Mouse (Mus musculus) mouse embryonic stem cell (cell line): ENCODE measurements around the gene Fbln5.

Experiments
- in situ Hi-C, 2 experiments: fragments of 300-500 bp; cut with MboI; formaldehyde crosslinking; loops; 1 replicate in 1 of 2; 3 replicates in 1 of 2; pipeline ENCODE4 v1.14.3; 2019 to 2020; ENCODE audit warnings: low sequenced_read_pairs in 2 of 2, low pct_unique_long_range_greater_than_20kb in 1 of 2, mixed read lengths in 1 of 2; ENCODE audit not compliant: unreplicated experiment in 1 of 2

Fbln5 gene

DNA sequence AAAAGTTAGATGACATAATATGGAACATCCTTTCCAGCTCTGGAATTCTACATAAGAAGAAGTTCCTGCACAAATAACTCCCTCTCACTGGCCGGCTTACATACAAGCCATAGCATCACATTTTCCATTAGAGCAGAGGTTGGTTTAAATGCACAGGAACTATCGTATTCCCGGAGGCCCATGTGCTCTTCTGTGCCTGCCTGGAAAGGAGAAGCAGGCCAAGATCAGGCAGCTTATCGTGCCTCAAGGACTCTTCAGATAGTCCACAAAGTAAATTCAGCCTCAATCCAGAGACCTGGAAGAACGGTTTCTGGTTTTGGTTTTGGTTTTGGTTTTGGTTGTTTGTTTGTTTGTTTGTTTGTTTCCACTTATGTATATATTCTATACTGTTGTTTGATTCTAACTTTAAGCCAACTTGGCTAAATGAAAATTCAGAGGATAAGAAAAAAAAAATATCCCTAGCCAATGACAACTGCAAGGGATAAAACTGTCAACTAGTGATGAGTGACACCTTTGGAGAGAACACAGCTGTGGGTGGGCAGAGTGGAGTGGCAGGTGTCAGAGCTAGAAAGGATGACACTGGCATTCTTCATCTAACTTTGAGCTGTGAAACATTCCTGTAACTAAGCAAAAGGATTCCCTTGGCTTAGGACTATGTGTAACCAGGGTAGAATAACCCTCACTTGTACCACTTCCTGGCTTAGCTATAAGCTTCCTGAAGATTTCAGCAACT is 48.4 kb downstream of the Fbln5 start:
- in situ Hi-C loops: no loop called here

DNA sequence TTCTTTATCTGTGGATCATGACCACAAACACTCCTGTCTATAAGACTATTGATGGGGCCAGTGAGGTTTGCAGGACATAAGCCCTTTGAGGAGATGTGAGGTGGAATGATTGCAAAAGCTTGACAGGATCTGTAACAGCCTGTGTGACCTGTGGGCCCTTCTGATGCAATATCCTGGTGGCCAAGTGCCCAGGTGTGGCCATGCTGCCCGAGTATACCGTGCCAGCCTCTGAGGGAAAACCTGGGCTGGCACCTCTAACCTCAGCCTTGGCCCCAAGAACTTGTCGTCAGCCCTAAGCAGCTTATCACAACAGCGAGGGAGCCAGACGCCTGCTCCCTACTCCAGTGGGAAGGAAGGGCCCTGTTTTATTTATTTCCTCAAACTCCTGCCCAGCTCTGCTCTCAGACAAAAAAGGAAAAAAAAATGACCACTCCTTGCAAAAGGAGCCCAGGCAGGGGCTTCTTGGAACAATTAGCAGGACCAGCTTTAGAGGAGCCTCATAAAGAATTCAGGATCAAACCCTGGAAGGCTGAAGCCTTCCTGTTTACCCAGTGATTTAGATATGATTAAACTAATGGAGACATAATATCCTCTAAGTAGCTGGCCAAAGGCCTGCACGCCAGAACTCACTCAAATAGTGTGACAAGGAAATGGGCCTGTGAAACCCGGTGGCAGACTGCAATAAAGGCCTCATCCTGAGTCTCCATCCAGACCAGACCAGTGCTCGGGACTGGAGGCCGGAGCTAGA is 51.4 kb downstream of the Fbln5 start:
- in situ Hi-C loops: no loop called here

DNA sequence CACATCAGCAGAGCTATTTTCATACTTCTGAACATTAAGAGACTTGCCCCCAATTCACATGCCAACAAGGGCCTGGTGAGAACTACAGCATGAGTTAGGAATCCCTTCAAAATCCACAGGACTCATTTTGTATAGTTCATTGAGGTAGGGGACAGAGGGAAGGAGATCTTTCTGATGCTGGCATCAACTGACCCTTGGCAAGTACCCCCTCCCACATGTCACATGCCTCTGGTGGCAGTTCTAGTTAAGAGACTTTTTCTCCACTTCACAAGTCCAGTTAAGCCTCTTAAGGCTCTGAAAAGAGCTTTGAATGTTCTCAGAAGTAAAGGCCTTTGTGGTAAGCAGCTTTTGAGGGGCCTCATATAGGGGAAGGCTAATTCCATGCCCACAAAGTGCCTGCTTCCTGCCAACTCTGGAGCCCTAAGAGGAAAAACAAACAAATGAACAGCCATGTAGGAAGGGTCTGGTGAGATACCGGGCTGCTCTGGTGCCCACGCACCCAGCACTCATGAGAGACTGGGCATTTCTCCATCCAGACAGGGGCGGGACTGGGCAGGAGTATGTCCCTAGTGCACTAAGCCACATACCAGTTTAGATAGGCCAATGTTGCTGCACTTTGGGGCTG is 52.5 kb downstream of the Fbln5 start:
- in situ Hi-C loops: no loop called here

DNA sequence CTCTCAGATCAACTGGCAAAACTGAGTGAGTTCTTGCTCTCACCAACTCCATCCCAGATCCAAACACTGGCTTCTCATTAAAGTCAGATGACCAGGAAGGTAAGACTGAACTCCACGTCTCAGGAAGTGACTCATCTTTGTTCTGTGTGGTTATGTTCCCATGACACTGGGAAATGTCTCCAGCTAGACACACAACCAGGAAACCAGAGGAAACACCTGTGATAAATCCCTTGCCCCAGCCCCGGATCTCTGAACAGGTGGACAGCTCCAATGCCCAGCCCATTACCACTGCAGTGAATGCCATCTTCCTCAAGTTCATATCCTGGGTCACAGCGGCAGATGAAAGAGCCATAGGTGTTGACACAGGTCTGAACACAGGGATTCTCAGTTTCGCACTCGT is 54.0 kb downstream of the Fbln5 start:
- in situ Hi-C loops: no loop called here

DNA sequence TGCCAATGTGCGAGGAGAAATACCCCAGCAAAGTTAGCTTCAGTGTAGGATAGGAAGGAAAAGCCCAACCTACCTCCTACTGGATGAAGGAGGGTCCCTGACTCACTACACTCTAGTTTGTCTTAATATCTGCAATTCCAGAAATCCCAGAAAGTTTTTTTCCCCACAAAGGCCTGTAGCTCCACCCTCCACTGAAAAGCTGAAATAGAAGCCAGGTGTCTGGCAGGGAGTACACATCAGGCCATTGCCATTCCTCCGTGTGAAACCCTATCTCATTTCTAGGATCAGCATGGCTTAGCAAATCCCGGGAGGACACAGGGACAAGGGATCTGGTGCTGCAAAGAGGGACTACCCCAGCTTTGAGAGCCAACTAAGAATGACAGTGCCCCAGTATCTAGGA is 55.8 kb downstream of the Fbln5 start:
- in situ Hi-C loops: no loop called here

DNA sequence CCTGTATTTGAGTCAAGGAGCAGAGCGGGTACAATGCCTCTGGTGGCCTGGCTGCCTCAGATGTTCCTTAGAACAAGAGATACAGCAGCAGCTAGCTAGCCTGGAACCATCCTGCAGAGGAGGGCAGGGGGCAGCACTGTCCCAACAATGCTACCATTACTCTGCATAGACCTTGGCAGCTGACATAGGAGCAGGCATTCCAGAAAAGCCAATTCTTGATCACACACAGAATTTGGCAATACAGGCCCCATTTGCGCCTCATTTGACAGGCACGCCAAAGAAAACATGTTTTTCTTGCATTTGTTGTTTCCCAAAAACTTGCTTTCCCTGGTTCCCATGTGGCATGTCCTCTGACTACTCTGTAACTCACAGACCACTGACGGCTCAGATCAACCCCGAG is 56.8 kb downstream of the Fbln5 start:
- in situ Hi-C loops: no loop called here

DNA sequence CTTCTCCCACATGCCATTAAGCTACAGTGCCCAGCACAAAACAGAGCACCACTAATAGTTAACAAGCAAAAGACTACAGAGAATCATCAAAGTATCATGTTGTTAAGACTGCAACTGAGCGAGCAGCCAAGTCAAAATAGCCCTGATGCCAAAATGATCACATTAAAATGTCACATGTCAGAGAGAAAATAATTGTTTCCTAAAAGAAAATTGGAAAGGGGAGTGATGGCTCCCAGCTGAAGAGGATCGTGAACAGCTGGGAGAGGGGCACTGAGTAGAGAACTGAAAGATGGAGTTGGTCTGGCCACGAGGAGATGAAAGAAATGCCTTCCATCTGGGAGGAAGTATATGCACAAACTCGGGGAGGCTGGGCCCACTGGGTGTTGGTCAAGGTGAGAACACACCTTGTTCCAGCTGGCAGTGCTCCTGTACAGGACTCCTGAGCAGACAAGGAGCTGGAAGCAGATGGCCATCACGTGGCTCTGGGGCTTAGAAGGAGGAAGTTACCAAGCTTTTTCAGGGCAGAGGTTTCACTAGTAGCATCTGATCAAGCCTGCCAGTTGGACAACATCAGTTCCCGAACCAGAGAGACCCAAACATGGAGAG is 59.3 kb downstream of the Fbln5 start:
- in situ Hi-C loops: no loop called here

DNA sequence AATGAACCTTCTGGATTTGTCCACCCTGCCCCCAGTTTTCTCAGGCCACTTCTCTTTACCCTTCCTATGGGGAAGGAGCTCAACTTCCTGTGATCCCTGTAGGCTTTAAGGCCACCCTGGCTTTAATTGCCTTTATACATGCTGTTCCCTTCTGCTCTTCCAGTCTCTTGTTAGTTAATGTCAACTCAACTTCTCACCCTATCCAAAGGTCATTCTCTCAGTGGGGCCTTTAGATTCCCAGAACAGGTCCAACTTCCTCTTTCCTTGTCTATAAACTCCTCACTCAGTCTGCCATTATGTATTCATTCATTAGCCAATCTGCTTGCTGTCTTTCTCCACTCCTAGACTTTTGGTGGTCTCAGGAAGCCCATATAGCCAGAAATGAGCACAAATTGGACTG is 60.2 kb downstream of the Fbln5 start:
- in situ Hi-C loops: no loop called here

DNA sequence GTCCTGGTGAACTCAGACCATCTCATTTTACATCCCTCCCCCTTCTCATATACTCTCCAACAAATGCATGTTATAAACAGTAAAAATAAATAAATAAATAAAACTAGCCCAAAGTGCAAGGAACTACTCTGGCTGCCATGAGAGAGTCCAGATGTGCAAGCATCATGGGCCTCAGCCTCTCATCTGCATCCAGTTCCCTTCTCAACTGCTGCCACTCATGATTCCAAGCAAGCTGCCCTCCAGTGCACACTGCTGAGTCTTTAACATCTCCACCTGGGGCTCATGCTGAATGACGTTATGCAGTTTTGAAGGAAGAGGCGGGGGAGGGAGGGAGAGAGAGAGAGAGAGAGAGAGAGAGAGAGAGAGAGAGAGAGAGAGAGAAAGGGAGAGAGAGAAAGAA is 76.5 kb downstream of the Fbln5 start:
- in situ Hi-C loops: no loop called here

DNA sequence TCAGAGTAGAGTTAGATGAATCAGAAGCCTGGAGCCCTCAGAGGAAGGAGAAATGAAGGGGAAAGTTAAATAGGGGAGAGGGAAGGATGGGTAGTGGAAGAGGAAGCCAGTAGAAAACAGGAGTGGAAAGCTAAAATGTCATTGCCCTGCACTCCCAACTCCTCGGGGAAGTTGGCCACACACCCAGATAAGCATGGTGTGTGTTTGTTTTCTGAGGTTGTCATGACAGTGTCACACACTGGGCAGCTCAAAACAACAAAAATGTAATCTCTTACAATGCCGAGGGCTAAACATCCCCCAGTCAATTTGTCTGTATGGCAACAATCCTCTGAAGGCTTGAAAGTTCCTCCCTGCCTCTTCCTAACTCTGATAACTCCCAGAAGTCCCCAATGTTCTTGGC is 78.4 kb downstream of the Fbln5 start:
- in situ Hi-C loops: no loop called here

DNA sequence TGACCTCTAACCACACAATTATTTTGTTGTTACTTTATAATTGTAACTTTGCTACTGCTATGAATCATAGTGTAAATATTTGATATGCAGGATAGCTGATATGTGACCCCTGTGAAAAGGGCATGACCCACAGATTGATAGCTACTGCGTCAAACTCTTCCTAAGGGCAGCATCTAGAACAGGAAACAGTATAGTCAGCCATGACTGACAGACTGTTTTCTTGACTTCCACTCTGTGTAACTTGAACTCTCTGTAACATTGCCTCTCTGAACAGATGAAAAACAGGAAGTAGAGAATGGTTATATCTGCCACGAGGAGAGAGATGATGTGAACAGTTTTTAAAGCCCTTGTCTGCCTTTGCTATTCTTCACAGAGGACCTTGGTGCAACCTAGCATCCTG is 78.8 kb downstream of the Fbln5 start:
- in situ Hi-C loops: no loop called here

DNA sequence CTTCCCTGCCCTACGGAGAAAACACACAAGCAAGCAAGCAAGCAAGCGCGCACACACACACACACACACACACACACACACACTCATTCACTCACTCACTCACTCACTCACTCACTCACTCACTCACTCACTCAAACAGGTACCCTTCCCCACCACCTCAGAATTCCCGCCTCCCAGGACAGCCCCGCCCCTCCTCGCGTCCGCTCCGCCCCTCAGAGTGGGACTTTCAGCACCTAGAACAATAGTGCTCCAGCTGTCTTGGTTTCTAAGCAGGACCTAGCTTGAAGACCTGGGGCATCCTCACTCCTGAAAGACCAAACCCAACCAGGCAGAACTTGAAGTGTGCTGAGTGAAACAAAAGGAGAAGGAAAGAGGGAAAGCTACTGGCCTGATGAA is 100.1 kb downstream of the Fbln5 start:
- in situ Hi-C loops: no loop called here

DNA sequence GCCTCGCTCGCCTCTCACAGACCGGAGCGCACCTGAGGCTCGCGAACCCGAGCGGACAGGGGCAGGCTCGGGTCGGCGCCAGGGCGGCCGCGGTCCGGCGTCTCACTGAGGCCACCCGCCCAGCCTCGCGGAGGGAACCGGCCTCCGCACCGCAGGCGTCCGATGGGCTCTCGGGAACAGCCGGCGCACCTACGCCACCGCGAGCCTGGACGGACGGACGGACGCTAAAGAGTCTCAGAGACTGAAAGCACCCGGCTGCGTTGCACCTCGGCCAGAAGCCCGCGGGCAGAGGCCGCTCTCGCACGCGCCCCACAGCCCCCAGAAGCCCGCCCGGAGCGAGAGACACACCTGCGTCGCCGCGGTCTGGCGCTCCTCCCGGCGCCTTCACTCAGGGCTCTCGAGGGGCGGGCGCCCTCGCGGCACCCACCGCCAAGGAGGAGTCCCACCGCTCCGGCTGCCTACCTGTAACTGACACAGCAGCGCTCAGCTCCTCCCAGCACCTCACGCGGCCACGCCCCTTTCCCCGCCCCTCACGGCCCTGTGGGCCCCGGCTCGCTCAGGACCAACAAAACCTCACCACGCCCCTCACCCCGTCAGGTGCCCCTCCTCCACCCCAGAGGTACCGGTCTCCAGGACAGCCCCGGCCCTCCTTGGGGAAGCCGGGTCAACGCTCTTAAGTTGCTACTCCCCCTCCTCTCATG is 100.7 kb downstream of the Fbln5 start, which contains the start of gene Tc2n:
TSS of gene Tc2n (minus strand) at position 470 of the 701 bp plus-strand sequence.
- in situ Hi-C loops: no loop called here

DNA sequence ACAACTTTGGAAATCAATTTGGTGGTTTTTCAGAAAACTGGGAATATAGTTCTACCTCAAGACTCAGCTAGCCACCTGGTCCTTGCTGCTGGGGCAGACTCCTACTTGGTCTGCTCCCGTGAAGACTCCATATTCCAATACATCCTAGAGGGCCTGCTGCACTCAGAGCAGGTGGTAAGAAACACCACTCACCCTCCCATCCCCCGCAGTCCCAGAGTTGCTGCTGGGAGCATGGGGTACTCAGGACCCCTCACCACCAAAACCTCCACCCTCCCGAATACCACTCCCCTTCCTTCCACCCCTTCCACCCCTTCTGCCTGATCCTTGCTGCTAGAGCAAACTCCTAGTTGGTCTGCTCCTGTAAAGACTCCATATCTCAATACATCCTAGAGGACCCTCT is 119.7 kb downstream of the Fbln5 start:
- in situ Hi-C loops: no loop called here
